Mouse (Mus musculus): Measurements from ENCODE around the gene Atp5j2. TPM values are rescaled to one million over a fixed set of nuclear protein-coding genes. Genes with fewer than 3 reads are reported as not detected.
A peak's percentile ranks its signal among the peaks of the same experiment; 100 is the strongest.

The Atp5j2 gene
- polyA plus RNA-seq, 1 experiment, result 316 TPM

- TF ChIP-seq CTCF (IDR thresholded peaks at IDR 0.05; ENCODE audit: low read depth, low read length) (no peak), POLR2A (IDR thresholded peaks at IDR 0.05; ENCODE audit: insufficient read depth, low read length) (no peak), EP300 (IDR thresholded peaks at IDR 0.05; ENCODE audit: insufficient read depth, low read depth, low read length) (no peak)
- Histone ChIP-seq H3K27me3 (ENCODE audit: control insufficient read depth, insufficient read depth, low read length, poor library complexity, severe bottlenecking) (no peaks in the 10 kb centered on the region), H3K4me1 (ENCODE audit: control insufficient read depth, insufficient read depth, low read length) (no peaks in the 10 kb centered on the region), H3K9me3 (replicated peaks; ENCODE audit: control insufficient read depth, insufficient read depth, low read length, poor library complexity, severe bottlenecking) (no peaks in the 10 kb centered on the region), H3K9ac (ENCODE audit: low read depth, poor library complexity, severe bottlenecking) (no peak overlapping the region), H3K36me3 (ENCODE audit: control insufficient read depth, insufficient read depth, low read length, poor library complexity, severe bottlenecking) (peaks cover 38% of the 10 kb centered on the region), H3K4me3 (ENCODE audit: low read depth, low read length) (no peak overlapping the region), H3K27ac (ENCODE audit: insufficient read depth, low read length) (no peak overlapping the region)
Observed at GRCm38 (mm10) chr5:145149294-145149693, 42.6 kb downstream of the Atp5j2 start.

GRCm38 (mm10) chr5:145147748-145148147, 44.1 kb downstream of the Atp5j2 start:
- Histone ChIP-seq H3K4me3 (ENCODE audit: low read depth, low read length) (no peak overlapping the region), H3K27ac (ENCODE audit: insufficient read depth, low read length) (no peak overlapping the region), H3K9me3 (replicated peaks; ENCODE audit: control insufficient read depth, insufficient read depth, low read length, poor library complexity, severe bottlenecking) (no peaks in the 10 kb centered on the region), H3K4me1 (ENCODE audit: control insufficient read depth, insufficient read depth, low read length) (no peaks in the 10 kb centered on the region), H3K36me3 (ENCODE audit: control insufficient read depth, insufficient read depth, low read length, poor library complexity, severe bottlenecking) (peaks cover 51% of the 10 kb centered on the region), H3K9ac (ENCODE audit: low read depth, poor library complexity, severe bottlenecking) (no peak overlapping the region), H3K27me3 (ENCODE audit: control insufficient read depth, insufficient read depth, low read length, poor library complexity, severe bottlenecking) (no peaks in the 10 kb centered on the region)
- TF ChIP-seq EP300 (IDR thresholded peaks at IDR 0.05; ENCODE audit: insufficient read depth, low read depth, low read length), result no peak
- TF ChIP-seq POLR2A (IDR thresholded peaks at IDR 0.05; ENCODE audit: insufficient read depth, low read length), result no peak
- TF ChIP-seq CTCF (IDR thresholded peaks at IDR 0.05; ENCODE audit: low read depth, low read length), result no peak

- Histone ChIP-seq H3K27ac (ENCODE audit: insufficient read depth, low read length) (no peak overlapping the region; the same call in 1 of the 2 replicates), H3K4me1 (ENCODE audit: control insufficient read depth, insufficient read depth, low read length) (no peaks in the 10 kb centered on the region), H3K9me3 (replicated peaks; ENCODE audit: control insufficient read depth, insufficient read depth, low read length, poor library complexity, severe bottlenecking) (no peaks in the 10 kb centered on the region), H3K27me3 (ENCODE audit: control insufficient read depth, insufficient read depth, low read length, poor library complexity, severe bottlenecking) (no peaks in the 10 kb centered on the region), H3K4me3 (ENCODE audit: low read depth, low read length) (peak overlapping the region; percentile 92), H3K36me3 (ENCODE audit: control insufficient read depth, insufficient read depth, low read length, poor library complexity, severe bottlenecking) (peaks cover 41% of the 10 kb centered on the region), H3K9ac (ENCODE audit: low read depth, poor library complexity, severe bottlenecking) (peak overlapping the region; percentile 94)
- TF ChIP-seq EP300 (IDR thresholded peaks at IDR 0.05; ENCODE audit: insufficient read depth, low read depth, low read length), result no peak
- no peak for TF ChIP-seq POLR2A (IDR thresholded peaks at IDR 0.05; ENCODE audit: insufficient read depth, low read length)
- TF ChIP-seq CTCF (IDR thresholded peaks at IDR 0.05; ENCODE audit: low read depth, low read length), result no peak
Observed at GRCm38 (mm10) chr5:145140611-145141010, 51.3 kb downstream of the Atp5j2 start.

- Histone ChIP-seq H3K9me3 (replicated peaks; ENCODE audit: control insufficient read depth, insufficient read depth, low read length, poor library complexity, severe bottlenecking) (no peaks in the 10 kb centered on the region), H3K4me3 (ENCODE audit: low read depth, low read length) (peak within 1 kb of the TSS; percentile 99), H3K27ac (ENCODE audit: insufficient read depth, low read length) (peak within 1 kb of the TSS; percentile 14; the same call in 1 of the 2 replicates), H3K36me3 (ENCODE audit: control insufficient read depth, insufficient read depth, low read length, poor library complexity, severe bottlenecking) (peaks cover 40% of the 10 kb centered on the region), H3K27me3 (ENCODE audit: control insufficient read depth, insufficient read depth, low read length, poor library complexity, severe bottlenecking) (no peaks in the 10 kb centered on the region), H3K9ac (ENCODE audit: low read depth, poor library complexity, severe bottlenecking) (peak within 1 kb of the TSS; percentile 94), H3K4me1 (ENCODE audit: control insufficient read depth, insufficient read depth, low read length) (no peaks in the 10 kb centered on the region)
- TF ChIP-seq CTCF (IDR thresholded peaks at IDR 0.05; ENCODE audit: low read depth, low read length) (no peak), POLR2A (IDR thresholded peaks at IDR 0.05; ENCODE audit: insufficient read depth, low read length) (peak; percentile 85)
Observed at GRCm38 (mm10) chr5:145139571-145140519, 52.0 kb downstream of the Atp5j2 start, which contains the start of the genes Pdap1 and Bud31. Gene Pdap1 (minus strand): TSS chr5:145140238. Gene Bud31 (plus strand): TSS chr5:145140362.

GRCm38 (mm10) chr5:145138836-145139235, 53.0 kb downstream of the Atp5j2 start:
- no peaks in the 10 kb centered on the region for H3K9me3 ChIP-seq (replicated peaks; ENCODE audit: control insufficient read depth, insufficient read depth, low read length, poor library complexity, severe bottlenecking)
- peak overlapping the region; percentile 99 for H3K4me3 ChIP-seq (ENCODE audit: low read depth, low read length)
- H3K27me3 ChIP-seq (ENCODE audit: control insufficient read depth, insufficient read depth, low read length, poor library complexity, severe bottlenecking), result no peaks in the 10 kb centered on the region
- H3K4me1 ChIP-seq (ENCODE audit: control insufficient read depth, insufficient read depth, low read length), result no peaks in the 10 kb centered on the region
- H3K9ac ChIP-seq (ENCODE audit: low read depth, poor library complexity, severe bottlenecking), result peak overlapping the region; percentile 94
- H3K36me3 ChIP-seq (ENCODE audit: control insufficient read depth, insufficient read depth, low read length, poor library complexity, severe bottlenecking), result peaks cover 41% of the 10 kb centered on the region
- H3K27ac ChIP-seq (ENCODE audit: insufficient read depth, low read length), result no peak overlapping the region
- no peak for TF ChIP-seq EP300 (IDR thresholded peaks at IDR 0.05; ENCODE audit: insufficient read depth, low read depth, low read length)
- TF ChIP-seq CTCF (IDR thresholded peaks at IDR 0.05; ENCODE audit: low read depth, low read length), result no peak
- TF ChIP-seq POLR2A (IDR thresholded peaks at IDR 0.05; ENCODE audit: insufficient read depth, low read length), result no peak

Other genes with a start within 250 kb of the Atp5j2 start
- 18.4 and 19.7 TPM in 2 replicates for gene Smurf1, start 226.2 kb downstream of the Atp5j2 start, polyA plus RNA-seq (2011; ENCODE audit: insufficient read depth, insufficient read length, low read depth, missing spikeins)
- gene Gm4871, start 159.3 kb downstream of the Atp5j2 start, polyA plus RNA-seq (2011; ENCODE audit: insufficient read depth, insufficient read length, low read depth, missing spikeins), result not detected in 2 replicates
- gene 1700018F24Rik, start 149.1 kb downstream of the Atp5j2 start, polyA plus RNA-seq (2011; ENCODE audit: insufficient read depth, insufficient read length, low read depth, missing spikeins), result not detected in 2 replicates
- gene Arpc1a, start 108.2 kb downstream of the Atp5j2 start, polyA plus RNA-seq (2011; ENCODE audit: insufficient read depth, insufficient read length, low read depth, missing spikeins), result 110 and 123 TPM in 2 replicates
- gene Kpna7, start 108.0 kb downstream of the Atp5j2 start, polyA plus RNA-seq (2011; ENCODE audit: insufficient read depth, insufficient read length, low read depth, missing spikeins), result not detected in 2 replicates
- 92.3 and 108 TPM in 2 replicates for gene Arpc1b, start 77.8 kb downstream of the Atp5j2 start, polyA plus RNA-seq (2011; ENCODE audit: insufficient read depth, insufficient read length, low read depth, missing spikeins)
- 229 and 237 TPM in 2 replicates for gene Pdap1, start 51.8 kb downstream of the Atp5j2 start, polyA plus RNA-seq (2011; ENCODE audit: insufficient read depth, insufficient read length, low read depth, missing spikeins)
- 104 and 112 TPM in 2 replicates for gene Bud31, start 51.7 kb downstream of the Atp5j2 start, polyA plus RNA-seq (2011; ENCODE audit: insufficient read depth, insufficient read length, low read depth, missing spikeins)
- 14.1 and 17.1 TPM in 2 replicates for gene Ptcd1, start 25.0 kb downstream of the Atp5j2 start, polyA plus RNA-seq (2011; ENCODE audit: insufficient read depth, insufficient read length, low read depth, missing spikeins)
- gene Cpsf4, start 24.8 kb downstream of the Atp5j2 start, polyA plus RNA-seq (2011; ENCODE audit: insufficient read depth, insufficient read length, low read depth, missing spikeins), result 47.9 and 49.6 TPM in 2 replicates
- 3.9 and 6.0 TPM in 2 replicates for gene Zkscan14, start 9.8 kb upstream of the Atp5j2 start, polyA plus RNA-seq (2011; ENCODE audit: insufficient read depth, insufficient read length, low read depth, missing spikeins)
- gene Zkscan5, start 12.5 kb upstream of the Atp5j2 start, polyA plus RNA-seq (2011; ENCODE audit: insufficient read depth, insufficient read length, low read depth, missing spikeins), result 20.3 and 20.4 TPM in 2 replicates
- 72.0 and 79.3 TPM in 2 replicates for gene Zfp655, start 39.7 kb upstream of the Atp5j2 start, polyA plus RNA-seq (2011; ENCODE audit: insufficient read depth, insufficient read length, low read depth, missing spikeins)
- 7.7 and 13.5 TPM in 2 replicates for gene Zscan25, start 88.4 kb upstream of the Atp5j2 start, polyA plus RNA-seq (2011; ENCODE audit: insufficient read depth, insufficient read length, low read depth, missing spikeins)
- gene Cyp3a57, start 153.2 kb upstream of the Atp5j2 start, polyA plus RNA-seq (2011; ENCODE audit: insufficient read depth, insufficient read length, low read depth, missing spikeins), result not detected in 2 replicates